ENCODE assay signal across 34 mouse cellular contexts in genomic region chr6:88881334-88881733, GRCm38 (mm10). TPM values are rescaled to one million over a fixed set of nuclear protein-coding genes. Genes with fewer than 3 reads are reported as not detected.
A peak's percentile ranks its signal among the peaks of the same experiment; 100 is the strongest.
DNase-seq lines count a peak whose midpoint lies in the region; ATAC-seq and TF ChIP-seq lines count a peak whose summit lies in the region.
"Had no signal": no experiment of that assay in that cellular context is flagged by ENCODE, and none has a peak within 500 bp of the region (broad histone marks: within the 10 kb centered on the region; RNA-seq: fewer than 3 reads in every experiment).

No protein-coding gene starts in this region.

- no peak overlapping the region for H3K9ac ChIP-seq in hindbrain, embryonic 14.5 days
- H3K9ac ChIP-seq in midbrain, embryonic 11.5 days (ENCODE audit: low read length) = no peak overlapping the region
- H3K9ac ChIP-seq in midbrain, postnatal 0 days (replicated peaks; ENCODE audit: low read length, poor library complexity, severe bottlenecking) = no peak overlapping the region
- H3K9ac ChIP-seq in forebrain, embryonic 15.5 days (replicated peaks) = no peak overlapping the region
- H3K9ac ChIP-seq in midbrain, embryonic 13.5 days (replicated peaks) = no peak overlapping the region
- H3K9ac ChIP-seq: embryonic facial prominence, embryonic 12.5 days; heart, embryonic 15.5 days; limb, embryonic 12.5 days had no signal

- ATAC-seq in hindbrain, embryonic 14.5 days (ENCODE audit: low FRiP score) = no peak
- peak; percentile 70 for ATAC-seq in midbrain, embryonic 11.5 days (ENCODE audit: low FRiP score)
- ATAC-seq in midbrain, postnatal 0 days (ENCODE audit: low FRiP score) = no peak
- ATAC-seq in forebrain, embryonic 15.5 days (replicated peaks) = peak; percentile 73
- peak; percentile 56; the same call in 1 of the 2 replicates for ATAC-seq in midbrain, embryonic 13.5 days
- ATAC-seq in erythroblast, adult 5-6 weeks (replicated peaks; ENCODE audit: low FRiP score, poor library complexity, severe bottlenecking) = no peak
- ATAC-seq: inflammation-experienced regulatory T-cells, adult 6 months; lung, postnatal 0 days; Patski had no signal

- peaks cover 6% of the 10 kb centered on the region; the same call in 1 of the 2 replicates for H3K27me3 ChIP-seq in hindbrain, embryonic 10.5 days (ENCODE audit: insufficient read depth, poor library complexity, severe bottlenecking)
- H3K27me3 ChIP-seq in hindbrain, embryonic 14.5 days (ENCODE audit: control insufficient read depth, insufficient read depth, low read length) = no peaks in the 10 kb centered on the region
- H3K27me3 ChIP-seq in midbrain, embryonic 11.5 days (ENCODE audit: control insufficient read depth, insufficient read depth, low read length) = no peaks in the 10 kb centered on the region
- H3K27me3 ChIP-seq in midbrain, postnatal 0 days (ENCODE audit: insufficient read depth, low read length) = no peaks in the 10 kb centered on the region
- no peaks in the 10 kb centered on the region for H3K27me3 ChIP-seq in forebrain, embryonic 15.5 days
- no peaks in the 10 kb centered on the region for H3K27me3 ChIP-seq in midbrain, embryonic 13.5 days
- no peaks in the 10 kb centered on the region for H3K27me3 ChIP-seq in limb, embryonic 10.5 days (ENCODE audit: low read depth, poor library complexity, severe bottlenecking)
- H3K27me3 ChIP-seq: embryonic facial prominence, embryonic 12.5 days; heart, embryonic 15.5 days; limb, embryonic 12.5 days; Patski had no signal

- no peak overlapping the region for H3K4me3 ChIP-seq in hindbrain, embryonic 10.5 days
- H3K4me3 ChIP-seq in hindbrain, embryonic 14.5 days (replicated peaks; ENCODE audit: low read length) = no peak overlapping the region
- no peak overlapping the region for H3K4me3 ChIP-seq in midbrain, embryonic 11.5 days (ENCODE audit: low read depth, low read length)
- H3K4me3 ChIP-seq in midbrain, postnatal 0 days (ENCODE audit: low read depth, low read length) = no peak overlapping the region
- H3K4me3 ChIP-seq in forebrain, embryonic 15.5 days = no peak overlapping the region
- H3K4me3 ChIP-seq in midbrain, embryonic 13.5 days (replicated peaks) = no peak overlapping the region
- no peak overlapping the region for H3K4me3 ChIP-seq in limb, embryonic 10.5 days
- H3K4me3 ChIP-seq: embryonic facial prominence, embryonic 12.5 days; heart, embryonic 10.5 days; heart, embryonic 15.5 days; limb, embryonic 12.5 days; megakaryocyte, embryonic 14.5 days had no signal

- peak overlapping the region; percentile 29; the same call in 1 of the 2 replicates for H3K27ac ChIP-seq in hindbrain, embryonic 10.5 days
- H3K27ac ChIP-seq in hindbrain, embryonic 14.5 days = no peak overlapping the region
- 0 out of 2 replicates have a peak overlapping the region, but pooled peaks have one; percentile 11 for H3K27ac ChIP-seq in midbrain, embryonic 11.5 days (ENCODE audit: low read depth, low read length)
- no peak overlapping the region for H3K27ac ChIP-seq in midbrain, postnatal 0 days (ENCODE audit: low read depth, low read length)
- peak overlapping the region; percentile 73 for H3K27ac ChIP-seq in forebrain, embryonic 15.5 days (replicated peaks)
- H3K27ac ChIP-seq in midbrain, embryonic 13.5 days = peak overlapping the region; percentile 51
- H3K27ac ChIP-seq in limb, embryonic 10.5 days = no peak overlapping the region
- H3K27ac ChIP-seq: embryonic facial prominence, embryonic 12.5 days; heart, embryonic 10.5 days; heart, embryonic 15.5 days; limb, embryonic 12.5 days; stomach, postnatal 0 days had no signal

- H3K4me2 ChIP-seq in hindbrain, embryonic 14.5 days (replicated peaks) = no peak overlapping the region
- H3K4me2 ChIP-seq in midbrain, embryonic 11.5 days = no peak overlapping the region
- no peak overlapping the region for H3K4me2 ChIP-seq in midbrain, postnatal 0 days (ENCODE audit: low read depth, low read length, poor library complexity, severe bottlenecking)
- H3K4me2 ChIP-seq in forebrain, embryonic 15.5 days (replicated peaks) = no peak overlapping the region
- no peak overlapping the region for H3K4me2 ChIP-seq in midbrain, embryonic 13.5 days (replicated peaks)
- H3K4me2 ChIP-seq: embryonic facial prominence, embryonic 12.5 days; heart, embryonic 15.5 days; limb, embryonic 12.5 days; liver, embryonic 11.5 days had no signal

- no peak for TF ChIP-seq CTCF in midbrain, postnatal 0 days (IDR thresholded peaks at IDR 0.05)

- H3K9me3 ChIP-seq in hindbrain, embryonic 10.5 days = no peaks in the 10 kb centered on the region
- H3K9me3 ChIP-seq in hindbrain, embryonic 14.5 days (ENCODE audit: control insufficient read depth, low read length) = no peaks in the 10 kb centered on the region
- H3K9me3 ChIP-seq in midbrain, embryonic 11.5 days (ENCODE audit: control insufficient read depth, low read length) = no peaks in the 10 kb centered on the region
- no peaks in the 10 kb centered on the region for H3K9me3 ChIP-seq in midbrain, postnatal 0 days (ENCODE audit: low read length)
- no peaks in the 10 kb centered on the region for H3K9me3 ChIP-seq in forebrain, embryonic 15.5 days
- no peaks in the 10 kb centered on the region for H3K9me3 ChIP-seq in midbrain, embryonic 13.5 days
- H3K9me3 ChIP-seq in limb, embryonic 10.5 days (replicated peaks) = no peaks in the 10 kb centered on the region
- H3K9me3 ChIP-seq: embryonic facial prominence, embryonic 12.5 days; heart, embryonic 10.5 days; heart, embryonic 15.5 days; limb, embryonic 12.5 days had no signal

- peaks cover 8% of the 10 kb centered on the region; the same call in 1 of the 2 replicates for H3K4me1 ChIP-seq in hindbrain, embryonic 10.5 days (replicated peaks)
- 0 out of 2 replicates have a peak, but pooled peaks cover 2% of the 10 kb centered on the region for H3K4me1 ChIP-seq in hindbrain, embryonic 14.5 days (replicated peaks; ENCODE audit: control insufficient read depth, insufficient read depth, low read length)
- peaks cover 7% of the 10 kb centered on the region for H3K4me1 ChIP-seq in midbrain, embryonic 11.5 days (ENCODE audit: control insufficient read depth, insufficient read depth, low read length)
- H3K4me1 ChIP-seq in midbrain, postnatal 0 days (ENCODE audit: insufficient read depth, low read length) = no peaks in the 10 kb centered on the region
- peaks cover 7% of the 10 kb centered on the region for H3K4me1 ChIP-seq in forebrain, embryonic 15.5 days
- H3K4me1 ChIP-seq in midbrain, embryonic 13.5 days (replicated peaks) = peaks cover 8% of the 10 kb centered on the region
- no peaks in the 10 kb centered on the region for H3K4me1 ChIP-seq in limb, embryonic 10.5 days
- H3K4me1 ChIP-seq: embryonic facial prominence, embryonic 12.5 days; heart, embryonic 10.5 days; heart, embryonic 15.5 days; limb, embryonic 12.5 days; megakaryocyte, embryonic 14.5 days had no signal

- no peak for DNase-seq in hindbrain, embryonic 10.5 days (ENCODE audit: low spot score)
- DNase-seq in hindbrain, embryonic 14.5 days (ENCODE audit: low spot score) = no peak
- DNase-seq in midbrain, embryonic 11.5 days (ENCODE audit: low spot score, missing footprints) = no peak
- no peak for DNase-seq in midbrain, postnatal 0 days (ENCODE audit: low spot score)
- DNase-seq in limb, embryonic 10.5 days (ENCODE audit: low spot score) = no peak
- DNase-seq: adrenal gland, postnatal 14 days; cerebellum, adult 11-12 months; cerebellum, adult 9-11 months; embryo, embryonic 11 days; gastrocnemius, postnatal 14 days; heart, postnatal 36 days; kidney, adult 11 months; kidney, postnatal 14 days; layer of hippocampus, adult 9-11 months; lung, postnatal 4 days; right cerebral cortex, adult 18-20 months; right cerebral cortex, postnatal 4 days; thymus, adult 18-20 months; thymus, postnatal 25 days had no signal

- WGBS in hindbrain, embryonic 10.5 days = 77% methylated on average over 7 of the region's 7 CpGs
- WGBS in hindbrain, embryonic 14.5 days = 47% methylated on average over 7 of the region's 7 CpGs
- 60% methylated on average over 7 of the region's 7 CpGs for WGBS in midbrain, embryonic 11.5 days
- 26% methylated on average over 7 of the region's 7 CpGs for WGBS in midbrain, postnatal 0 days
- 40% methylated on average over 7 of the region's 7 CpGs for WGBS in forebrain, embryonic 15.5 days
- WGBS in midbrain, embryonic 13.5 days = 49% methylated on average over 7 of the region's 7 CpGs
- 92% methylated on average over 7 of the region's 7 CpGs for WGBS in limb, embryonic 10.5 days

- H3K36me3 ChIP-seq in hindbrain, embryonic 10.5 days = peaks cover 76% of the 10 kb centered on the region
- peaks cover 6% of the 10 kb centered on the region for H3K36me3 ChIP-seq in hindbrain, embryonic 14.5 days (replicated peaks; ENCODE audit: control insufficient read depth, insufficient read depth)
- peaks cover 23% of the 10 kb centered on the region for H3K36me3 ChIP-seq in midbrain, embryonic 11.5 days (ENCODE audit: control insufficient read depth, insufficient read depth, low read length)
- peaks cover 4% of the 10 kb centered on the region; the same call in 1 of the 2 replicates for H3K36me3 ChIP-seq in midbrain, postnatal 0 days (ENCODE audit: insufficient read depth, low read length)
- peaks cover 10% of the 10 kb centered on the region; the same call in 1 of the 2 replicates for H3K36me3 ChIP-seq in forebrain, embryonic 15.5 days
- peaks cover 31% of the 10 kb centered on the region for H3K36me3 ChIP-seq in midbrain, embryonic 13.5 days
- H3K36me3 ChIP-seq in limb, embryonic 10.5 days = peaks cover 71% of the 10 kb centered on the region

RNA-seq across cellular contexts. Expression of gene Podxl2, which starts 6.5 kb away (rescaled TPM):
- polyA plus RNA-seq in hindbrain, embryonic 10.5 days (2016; fragmentation: Nextera tagmentation; extraction: Ambion mirVana) = 81.1 and 182 TPM in 2 replicates
- 525 and 527 TPM in 2 replicates for polyA plus RNA-seq in hindbrain, embryonic 14.5 days (2014; fragmentation: Nextera tagmentation; extraction: Ambion mirVana)
- polyA plus RNA-seq in midbrain, embryonic 11.5 days (2014; fragmentation: Nextera tagmentation; extraction: Ambion mirVana) = 118 and 119 TPM in 2 replicates
- total RNA-seq in midbrain, postnatal 0 days (2014; rRNA removed) = 883 and 1,011 TPM in 2 replicates
- polyA plus RNA-seq in midbrain, postnatal 0 days (2015; fragmentation: Nextera tagmentation; extraction: Ambion mirVana) = 727 and 776 TPM in 2 replicates
- 590 and 608 TPM in 2 replicates for polyA plus RNA-seq in forebrain, embryonic 15.5 days (2015; fragmentation: Nextera tagmentation; extraction: Ambion mirVana)
- polyA plus RNA-seq in midbrain, embryonic 13.5 days (2015; fragmentation: Nextera tagmentation; extraction: Ambion mirVana) = 478 and 520 TPM in 2 replicates
- total RNA-seq in erythroblast, adult 5-6 weeks (2015; ENCODE audit: low replicate concordance) = not detected in 2 replicates
- total RNA-seq in erythroblast, adult 5-6 weeks (2017; ENCODE audit: low replicate concordance) = not detected in 2 replicates
- polyA plus RNA-seq in limb, embryonic 10.5 days (2016; fragmentation: Nextera tagmentation; extraction: Ambion mirVana) = 31.1 and 50.4 TPM in 2 replicates
- total RNA-seq: granulocyte monocyte progenitor cell, adult 5-6 weeks; MEL had no signal
- polyA plus RNA-seq: inflammation-experienced regulatory T-cells, adult 6 months had no signal

RNA-seq across cellular contexts. Expression of gene Mcm2, which starts 17.2 kb away (rescaled TPM):
- 222 and 292 TPM in 2 replicates for polyA plus RNA-seq in hindbrain, embryonic 10.5 days (2016; fragmentation: Nextera tagmentation; extraction: Ambion mirVana)
- polyA plus RNA-seq in hindbrain, embryonic 14.5 days (2014; fragmentation: Nextera tagmentation; extraction: Ambion mirVana) = 27.0 and 30.2 TPM in 2 replicates
- polyA plus RNA-seq in midbrain, embryonic 11.5 days (2014; fragmentation: Nextera tagmentation; extraction: Ambion mirVana) = 210 and 212 TPM in 2 replicates
- 11.4 and 16.2 TPM in 2 replicates for total RNA-seq in midbrain, postnatal 0 days (2014; rRNA removed)
- polyA plus RNA-seq in midbrain, postnatal 0 days (2015; fragmentation: Nextera tagmentation; extraction: Ambion mirVana) = 7.6 and 7.7 TPM in 2 replicates
- 70.0 and 75.2 TPM in 2 replicates for polyA plus RNA-seq in forebrain, embryonic 15.5 days (2015; fragmentation: Nextera tagmentation; extraction: Ambion mirVana)
- polyA plus RNA-seq in midbrain, embryonic 13.5 days (2015; fragmentation: Nextera tagmentation; extraction: Ambion mirVana) = 66.2 and 71.9 TPM in 2 replicates
- total RNA-seq in erythroblast, adult 5-6 weeks (2015; ENCODE audit: low replicate concordance) = 30.6 and 34.7 TPM in 2 replicates
- 78.5 and 87.8 TPM in 2 replicates for total RNA-seq in erythroblast, adult 5-6 weeks (2017; ENCODE audit: low replicate concordance)
- polyA plus RNA-seq in limb, embryonic 10.5 days (2016; fragmentation: Nextera tagmentation; extraction: Ambion mirVana) = 281 and 283 TPM in 2 replicates

RNA-seq across cellular contexts. Expression of gene Tpra1, which starts 20.7 kb away (rescaled TPM):
- polyA plus RNA-seq in hindbrain, embryonic 10.5 days (2016; fragmentation: Nextera tagmentation; extraction: Ambion mirVana) = 60.5 and 62.3 TPM in 2 replicates
- polyA plus RNA-seq in hindbrain, embryonic 14.5 days (2014; fragmentation: Nextera tagmentation; extraction: Ambion mirVana) = 45.8 and 48.5 TPM in 2 replicates
- polyA plus RNA-seq in midbrain, embryonic 11.5 days (2014; fragmentation: Nextera tagmentation; extraction: Ambion mirVana) = 36.9 and 39.6 TPM in 2 replicates
- 65.7 and 69.7 TPM in 2 replicates for total RNA-seq in midbrain, postnatal 0 days (2014; rRNA removed)
- polyA plus RNA-seq in midbrain, postnatal 0 days (2015; fragmentation: Nextera tagmentation; extraction: Ambion mirVana) = 52.7 and 67.5 TPM in 2 replicates
- 61.5 and 64.1 TPM in 2 replicates for polyA plus RNA-seq in forebrain, embryonic 15.5 days (2015; fragmentation: Nextera tagmentation; extraction: Ambion mirVana)
- polyA plus RNA-seq in midbrain, embryonic 13.5 days (2015; fragmentation: Nextera tagmentation; extraction: Ambion mirVana) = 66.9 and 70.2 TPM in 2 replicates
- 112 and 136 TPM in 2 replicates for total RNA-seq in erythroblast, adult 5-6 weeks (2015; ENCODE audit: low replicate concordance)
- total RNA-seq in erythroblast, adult 5-6 weeks (2017; ENCODE audit: low replicate concordance) = 210 and 272 TPM in 2 replicates
- polyA plus RNA-seq in limb, embryonic 10.5 days (2016; fragmentation: Nextera tagmentation; extraction: Ambion mirVana) = 48.7 and 60.3 TPM in 2 replicates

RNA-seq across cellular contexts. Expression of gene Abtb1, which starts 39.5 kb away (rescaled TPM):
- 27.2 and 27.5 TPM in 2 replicates for polyA plus RNA-seq in hindbrain, embryonic 10.5 days (2016; fragmentation: Nextera tagmentation; extraction: Ambion mirVana)
- polyA plus RNA-seq in hindbrain, embryonic 14.5 days (2014; fragmentation: Nextera tagmentation; extraction: Ambion mirVana) = 28.1 and 33.8 TPM in 2 replicates
- polyA plus RNA-seq in midbrain, embryonic 11.5 days (2014; fragmentation: Nextera tagmentation; extraction: Ambion mirVana) = 15.4 and 17.4 TPM in 2 replicates
- total RNA-seq in midbrain, postnatal 0 days (2014; rRNA removed) = 60.2 and 65.7 TPM in 2 replicates
- polyA plus RNA-seq in midbrain, postnatal 0 days (2015; fragmentation: Nextera tagmentation; extraction: Ambion mirVana) = 29.2 and 34.9 TPM in 2 replicates
- 37.6 and 40.0 TPM in 2 replicates for polyA plus RNA-seq in forebrain, embryonic 15.5 days (2015; fragmentation: Nextera tagmentation; extraction: Ambion mirVana)
- 35.9 and 36.2 TPM in 2 replicates for polyA plus RNA-seq in midbrain, embryonic 13.5 days (2015; fragmentation: Nextera tagmentation; extraction: Ambion mirVana)
- 78.6 and 90.1 TPM in 2 replicates for total RNA-seq in erythroblast, adult 5-6 weeks (2015; ENCODE audit: low replicate concordance)
- total RNA-seq in erythroblast, adult 5-6 weeks (2017; ENCODE audit: low replicate concordance) = 218 and 344 TPM in 2 replicates
- polyA plus RNA-seq in limb, embryonic 10.5 days (2016; fragmentation: Nextera tagmentation; extraction: Ambion mirVana) = 22.9 and 25.3 TPM in 2 replicates

Comparison
In these comparisons a context has a peak if more than half of its experiments do, and no peak if none do; other contexts are left out.
1. H3K27ac ChIP-seq: peak in hindbrain, embryonic 10.5 days (single experiment), midbrain, embryonic 11.5 days (single experiment), forebrain, embryonic 15.5 days (single experiment) and midbrain, embryonic 13.5 days (single experiment); none in hindbrain, embryonic 14.5 days (single experiment), midbrain, postnatal 0 days (single experiment) and limb, embryonic 10.5 days (single experiment).
2. ATAC-seq: peak in midbrain, embryonic 11.5 days (single experiment), forebrain, embryonic 15.5 days (single experiment) and midbrain, embryonic 13.5 days (single experiment); none in hindbrain, embryonic 14.5 days (single experiment), midbrain, postnatal 0 days (single experiment) and erythroblast, adult 5-6 weeks (single experiment).